Mouse (Mus musculus): Measurements from ENCODE around the gene Gm32802. TPM values are rescaled to one million over a fixed set of nuclear protein-coding genes. Genes with fewer than 3 reads are reported as not detected.
A peak's percentile ranks its signal among the peaks of the same experiment; 100 is the strongest.
"Not testable (repeated sequence)": the region's sequence is repeated elsewhere in the genome, so short reads cannot be mapped to it uniquely, and the experiment has no call there.

Gene Gm32802
- polyA plus RNA-seq, 1 experiment from 2014 or later, result 0.10 TPM

DNA sequence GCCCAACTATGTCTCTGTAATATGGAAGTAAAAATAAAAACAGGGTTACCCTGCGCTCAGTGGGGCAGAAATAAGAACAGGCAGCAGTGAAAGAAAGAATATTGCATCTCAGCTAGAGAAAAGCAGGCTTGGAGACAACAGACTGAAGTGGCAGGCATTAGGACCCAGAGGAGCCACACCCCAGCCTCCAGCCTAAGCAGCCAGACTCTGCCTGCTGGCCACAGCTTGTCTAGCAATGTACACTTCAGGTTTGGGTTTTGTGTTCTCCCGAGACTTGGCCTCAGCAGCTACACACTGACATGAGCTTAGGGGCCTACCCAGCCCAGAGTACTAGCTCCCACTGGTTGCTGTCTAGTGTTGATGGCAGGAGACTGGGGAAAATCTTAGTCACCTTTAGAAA lies 43.6 kb downstream of the Gm32802 start:
- WGBS, result 46% methylated on average over 2 of the region's 2 CpGs
- H3K27ac ChIP-seq; H3K9me3 ChIP-seq (replicated peaks); H3K27me3 ChIP-seq (ENCODE audit: low read depth, poor library complexity, severe bottlenecking); H3K4me3 ChIP-seq; H3K4me1 ChIP-seq; H3K36me3 ChIP-seq: not testable (repeated sequence)
- peak; percentile 32 for DNase-seq (ENCODE audit: low spot score)

Other genes starting within 250 kb of the Gm32802 start
- 44.4 and 57.3 TPM in 2 replicates for gene Mdm1, start 116.9 kb upstream of the Gm32802 start, polyA plus RNA-seq (2016; fragmentation: Nextera tagmentation; extraction: Ambion mirVana)
- gene Il22, start 53.7 kb upstream of the Gm32802 start, polyA plus RNA-seq (2016; fragmentation: Nextera tagmentation; extraction: Ambion mirVana), result not detected in 2 replicates
- 0.10 TPM in 1 of 2 replicates, not detected in the other for gene Gm32717, start 17.9 kb upstream of the Gm32802 start, polyA plus RNA-seq (2016; fragmentation: Nextera tagmentation; extraction: Ambion mirVana)
- gene Iltifb, start 36.4 kb downstream of the Gm32802 start, polyA plus RNA-seq (2016; fragmentation: Nextera tagmentation; extraction: Ambion mirVana), result not detected in 2 replicates
- gene Gm9040, start 68.3 kb downstream of the Gm32802 start, polyA plus RNA-seq (2016; fragmentation: Nextera tagmentation; extraction: Ambion mirVana), result not detected in 2 replicates
- not detected in 2 replicates for gene Gm9044, start 73.7 kb downstream of the Gm32802 start, polyA plus RNA-seq (2016; fragmentation: Nextera tagmentation; extraction: Ambion mirVana)
- gene Gm9045, start 79.1 kb downstream of the Gm32802 start, polyA plus RNA-seq (2016; fragmentation: Nextera tagmentation; extraction: Ambion mirVana), result not detected in 2 replicates
- not detected in 2 replicates for gene Gm9046, start 84.6 kb downstream of the Gm32802 start, polyA plus RNA-seq (2016; fragmentation: Nextera tagmentation; extraction: Ambion mirVana)
- gene Gm9048, start 90.0 kb downstream of the Gm32802 start, polyA plus RNA-seq (2016; fragmentation: Nextera tagmentation; extraction: Ambion mirVana), result not detected in 2 replicates
- gene Gm9049, start 95.4 kb downstream of the Gm32802 start, polyA plus RNA-seq (2016; fragmentation: Nextera tagmentation; extraction: Ambion mirVana), result not detected in 2 replicates
- not detected in 2 replicates for gene Ifng, start 182.4 kb downstream of the Gm32802 start, polyA plus RNA-seq (2016; fragmentation: Nextera tagmentation; extraction: Ambion mirVana)